Mouse (Mus musculus): ENCODE measurements around the gene Sprr3.
A peak's percentile ranks its signal among the peaks of the same experiment; 100 is the strongest.
"Not testable (repeated sequence)": the region's sequence is repeated elsewhere in the genome, so short reads cannot be mapped to it uniquely, and the experiment has no call there.

Sprr3 gene

GRCm38 (mm10) chr3:92458620-92459019, at the start of gene Sprr3:
TSS of gene Sprr3 (minus strand) at chr3:92458720.
- no peak for DNase-seq (ENCODE audit: low read depth, low spot score)

GRCm38 (mm10) chr3:92508185-92508584, 49.7 kb upstream of the Sprr3 start:
- no peak for DNase-seq (ENCODE audit: low read depth, low spot score)

GRCm38 (mm10) chr3:92503528-92503927, 45.0 kb upstream of the Sprr3 start:
- no peak for DNase-seq (ENCODE audit: low read depth, low spot score)

- no peak for DNase-seq (ENCODE audit: low read depth, low spot score)
These were observed 41.9 kb upstream of the Sprr3 start, which contains the start of gene Sprr4 for GRCm38 (mm10) chr3:92500393-92500792. TSS of gene Sprr4 (minus strand) at chr3:92500493.

GRCm38 (mm10) chr3:92490262-92490661, 31.7 kb upstream of the Sprr3 start:
- DNase-seq (ENCODE audit: low read depth, low spot score): not testable (repeated sequence)

- no peak for DNase-seq (ENCODE audit: low read depth, low spot score)
These were observed 27.8 kb upstream of the Sprr3 start for GRCm38 (mm10) chr3:92486307-92486706.

GRCm38 (mm10) chr3:92485863-92486262, 27.3 kb upstream of the Sprr3 start, which contains the start of gene Sprr1a:
TSS of gene Sprr1a (minus strand) at chr3:92485895.
- DNase-seq (ENCODE audit: low read depth, low spot score): peak; percentile 82

- DNase-seq (ENCODE audit: low read depth, low spot score): peak; percentile 55
These were observed 22.7 kb upstream of the Sprr3 start for GRCm38 (mm10) chr3:92481249-92481648.

GRCm38 (mm10) chr3:92470111-92470510, 11.6 kb upstream of the Sprr3 start:
- no peak for DNase-seq (ENCODE audit: low read depth, low spot score)

GRCm38 (mm10) chr3:92467424-92467823, 8.9 kb upstream of the Sprr3 start:
- peak; percentile 73 for DNase-seq (ENCODE audit: low read depth, low spot score)

- DNase-seq (ENCODE audit: low read depth, low spot score): peak; percentile 74
These were observed 8.1 kb upstream of the Sprr3 start for GRCm38 (mm10) chr3:92466576-92466975.

GRCm38 (mm10) chr3:92455151-92455550, 3.4 kb downstream of the Sprr3 start:
- DNase-seq (ENCODE audit: low read depth, low spot score): peak; percentile 49

GRCm38 (mm10) chr3:92440177-92440576, 18.3 kb downstream of the Sprr3 start:
- no peak for DNase-seq (ENCODE audit: low read depth, low spot score)

GRCm38 (mm10) chr3:92438689-92439088, 19.8 kb downstream of the Sprr3 start, which contains the start of gene Sprr1b:
TSS of gene Sprr1b (minus strand) at chr3:92438789.
- DNase-seq (ENCODE audit: low read depth, low spot score): no peak

GRCm38 (mm10) chr3:92432282-92432681, 26.2 kb downstream of the Sprr3 start, which contains the start of gene Sprr2k:
TSS of gene Sprr2k (plus strand) at chr3:92432582.
- peak; percentile 46 for DNase-seq (ENCODE audit: low read depth, low spot score)

- no peak for DNase-seq (ENCODE audit: low read depth, low spot score)
These were observed 29.2 kb downstream of the Sprr3 start, which contains the start of gene Gm9774 for GRCm38 (mm10) chr3:92429323-92429722. TSS of gene Gm9774 (minus strand) at chr3:92429423.

GRCm38 (mm10) chr3:92417782-92418181, 40.7 kb downstream of the Sprr3 start, which contains the start of gene Sprr2j-ps:
TSS of gene Sprr2j-ps (plus strand) at chr3:92418082.
- DNase-seq (ENCODE audit: low read depth, low spot score): peak; percentile 31

GRCm38 (mm10) chr3:92407691-92408090, 50.8 kb downstream of the Sprr3 start, which contains the start of gene Sprr2i:
TSS of gene Sprr2i (plus strand) at chr3:92407991.
- no peak for DNase-seq (ENCODE audit: low read depth, low spot score)

All from 3T3-L1 (cell line).